8 mouse cellular contexts compared by ENCODE assay signal in genomic region chr3:89280606-89281511, GRCm38 (mm10). TPM values are rescaled to one million over a fixed set of nuclear protein-coding genes. Genes with fewer than 3 reads are reported as not detected.
A peak's percentile ranks its signal among the peaks of the same experiment; 100 is the strongest.
DNase-seq lines count a peak whose midpoint lies in the region; ATAC-seq and TF ChIP-seq lines count a peak whose summit lies in the region.

TSS of gene Efna1 (minus strand) at chr3:89281142.

- no peak for DNase-seq in thymus, postnatal 0 days (ENCODE audit: low spot score)
- no peak for DNase-seq in thymus, postnatal 10 days (ENCODE audit: low spot score in 2 of 2)
- DNase-seq in cerebellum, postnatal 25 days = peak; percentile 66 to 67
- DNase-seq in heart, adult 18-20 months = peak; percentile 84 to 88
- DNase-seq in kidney, adult 11 months = peak; percentile 93
- no peak for DNase-seq in liver, embryonic 14.5 days (ENCODE audit: low read depth in 3 of 3, low spot score in 3 of 3)
- DNase-seq in frontal cortex, postnatal 25 days (ENCODE audit: low spot score in 2 of 2) = no peak

- H3K36me3 ChIP-seq in liver, embryonic 14.5 days (replicated peaks; ENCODE audit: control insufficient read depth, insufficient read depth, low read depth) = no peaks in the 10 kb centered on the region
- no peaks in the 10 kb centered on the region for H3K36me3 ChIP-seq in neural tube, embryonic 12.5 days

- under 1% methylated on average over 52 of the region's 52 CpGs for WGBS in liver, embryonic 14.5 days (ENCODE audit: insufficient replicate concordance)
- WGBS in neural tube, embryonic 12.5 days = under 1% methylated on average over 52 of the region's 52 CpGs

- ATAC-seq in liver, embryonic 14.5 days (ENCODE audit: insufficient read depth) = peak; percentile 31
- ATAC-seq in neural tube, embryonic 12.5 days (ENCODE audit: low FRiP score, low read depth) = peak; percentile 41

- peak within 1 kb of the TSS; percentile 28 to 49 for H3K4me3 ChIP-seq in liver, embryonic 14.5 days (ENCODE audit: insufficient read depth in 1 of 2, low read depth in 2 of 2, low read length in 2 of 2)
- H3K4me3 ChIP-seq in neural tube, embryonic 12.5 days = peak within 1 kb of the TSS; percentile 43

- H3K27me3 ChIP-seq in liver, embryonic 14.5 days (ENCODE audit: control insufficient read depth, insufficient read depth, low read length) = peaks cover 44% of the 10 kb centered on the region
- H3K27me3 ChIP-seq in neural tube, embryonic 12.5 days (replicated peaks) = peaks cover 44% of the 10 kb centered on the region

- H3K9ac ChIP-seq in liver, embryonic 14.5 days (replicated peaks) = no peak within 1 kb of the TSS
- peak within 1 kb of the TSS; percentile 54 for H3K9ac ChIP-seq in neural tube, embryonic 12.5 days

- no peaks in the 10 kb centered on the region for H3K9me3 ChIP-seq in liver, embryonic 14.5 days (ENCODE audit: control insufficient read depth, low read length)
- H3K9me3 ChIP-seq in neural tube, embryonic 12.5 days = no peaks in the 10 kb centered on the region

- no peaks in the 10 kb centered on the region for H3K4me1 ChIP-seq in liver, embryonic 14.5 days (replicated peaks; ENCODE audit: control insufficient read depth in 2 of 2, insufficient read depth in 2 of 2, low read length in 1 of 2)
- H3K4me1 ChIP-seq in neural tube, embryonic 12.5 days = peaks cover 48% of the 10 kb centered on the region

- no peak for TF ChIP-seq EP300 in liver, embryonic 14.5 days (IDR thresholded peaks at IDR 0.05; ENCODE audit: low read depth)

- TF ChIP-seq CTCF in liver, embryonic 14.5 days (IDR thresholded peaks at IDR 0.05; ENCODE audit: low read depth) = no peak

- H3K27ac ChIP-seq in liver, embryonic 14.5 days = no peak within 1 kb of the TSS
- no peak within 1 kb of the TSS for H3K27ac ChIP-seq in neural tube, embryonic 12.5 days

- peak within 1 kb of the TSS; percentile 48 for H3K4me2 ChIP-seq in liver, embryonic 14.5 days (ENCODE audit: low read depth)
- peak within 1 kb of the TSS; percentile 90 for H3K4me2 ChIP-seq in neural tube, embryonic 12.5 days (replicated peaks)

RNA-seq across cellular contexts. Expression of gene Efna1, which starts in this region (rescaled TPM):
- polyA plus RNA-seq in thymus, postnatal 0 days (2015; fragmentation: Nextera tagmentation; extraction: Ambion mirVana) = 12.4 and 13.2 TPM in 2 replicates
- total RNA-seq in heart, adult 18-20 months (2021) = 10 to 100 TPM; 22.5 to 23.8 TPM
- 3.6 and 3.7 TPM in 2 replicates for polyA plus RNA-seq in liver, embryonic 14.5 days (2012; rRNA removed)
- 2.9 TPM in 2 replicates for polyA plus RNA-seq in liver, embryonic 14.5 days (2014; fragmentation: Nextera tagmentation; extraction: Ambion mirVana)
- 14.4 and 15.9 TPM in 2 replicates for polyA plus RNA-seq in neural tube, embryonic 12.5 days (2016; fragmentation: Nextera tagmentation; extraction: Ambion mirVana)

Comparison
In these comparisons a context has a peak if more than half of its experiments do, and no peak if none do; other contexts are left out.
1. DNase-seq: peak in cerebellum, postnatal 25 days (2 of 2), heart, adult 18-20 months (2 of 2) and kidney, adult 11 months (single experiment); none in thymus, postnatal 0 days (single experiment), thymus, postnatal 10 days (0 of 2), liver, embryonic 14.5 days (0 of 3) and frontal cortex, postnatal 25 days (0 of 2).